Mouse (Mus musculus): Measurements from ENCODE around the gene Gm11563.

Gm11563 gene

DNA sequence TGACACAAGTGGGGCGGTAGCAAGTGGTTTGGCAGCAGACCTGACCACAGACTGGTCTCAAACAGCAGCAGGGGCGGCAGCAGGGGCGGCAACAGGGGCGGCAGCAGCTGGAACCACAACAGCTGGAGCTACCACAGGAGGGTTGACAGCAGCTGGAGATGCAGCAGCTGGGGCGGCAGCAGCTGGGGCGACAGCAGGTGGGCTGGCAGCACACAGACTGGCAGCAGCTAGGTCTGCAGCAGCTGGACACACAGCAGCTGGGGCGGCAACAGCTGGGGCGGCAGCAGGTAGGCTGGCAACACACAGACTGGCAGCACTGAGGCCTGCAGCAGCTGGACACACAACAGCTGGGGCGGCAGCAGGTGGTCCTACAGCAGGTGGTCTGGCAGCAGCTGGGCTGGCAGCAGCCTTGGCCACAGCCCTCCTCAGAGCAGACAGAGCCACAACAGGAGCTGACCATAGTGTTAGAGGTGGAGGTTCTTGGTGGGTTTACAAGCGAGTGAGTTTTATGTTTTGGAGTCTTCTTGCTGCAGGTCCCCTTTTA, at the start of gene Gm11563:
Gene Gm11563, minus strand, starts transcription at position 494 of the 544 bp plus-strand sequence.
- 74% methylated on average over 10 of the region's 10 CpGs for WGBS

DNA sequence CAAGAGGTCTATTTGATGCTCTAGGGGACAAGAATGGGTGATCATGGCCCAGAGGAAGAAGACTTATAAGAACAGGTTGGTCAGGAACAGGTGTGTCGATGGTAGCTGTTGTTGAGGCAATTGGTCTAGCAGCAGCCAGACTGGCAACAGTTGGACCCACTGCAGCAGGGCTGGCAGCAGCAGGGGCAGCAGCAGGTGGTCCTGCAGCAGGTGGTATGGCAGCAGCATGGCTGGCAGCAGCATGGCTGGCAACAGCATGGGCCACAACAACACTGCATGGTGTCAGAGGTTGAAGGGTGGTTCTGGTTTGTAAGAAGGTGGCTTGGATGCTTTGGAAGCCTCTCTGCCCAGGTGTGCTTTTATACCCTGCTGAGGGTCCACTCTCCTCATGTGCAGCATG, 31.7 kb upstream of the Gm11563 start, which contains the start of gene Gm14190:
Gene Gm14190, minus strand, starts transcription at position 278 of the 400 bp plus-strand sequence.
- WGBS, result 90% methylated on average over 1 of the region's 1 CpGs

DNA sequence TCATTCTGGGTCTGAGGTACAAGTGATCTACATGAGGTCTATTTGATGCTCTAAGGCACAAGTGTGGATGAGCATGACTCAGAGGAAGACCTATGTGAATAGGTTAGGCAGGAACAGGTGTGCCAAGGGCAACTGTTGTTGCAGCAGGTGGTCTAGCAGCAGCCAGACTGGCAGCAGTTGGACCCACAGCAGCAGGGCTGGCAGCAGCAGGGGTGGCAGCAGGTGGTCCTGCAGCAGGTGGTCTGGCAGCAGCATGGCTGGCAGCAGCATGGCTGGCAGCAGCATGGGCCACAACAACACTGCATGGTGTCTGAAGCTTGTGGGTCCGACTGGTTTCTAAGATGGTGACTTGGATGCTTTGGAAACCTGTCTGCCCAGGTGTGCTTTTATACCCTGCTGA, 26.5 kb upstream of the Gm11563 start:
- WGBS, result 89% methylated on average over 1 of the region's 1 CpGs

DNA sequence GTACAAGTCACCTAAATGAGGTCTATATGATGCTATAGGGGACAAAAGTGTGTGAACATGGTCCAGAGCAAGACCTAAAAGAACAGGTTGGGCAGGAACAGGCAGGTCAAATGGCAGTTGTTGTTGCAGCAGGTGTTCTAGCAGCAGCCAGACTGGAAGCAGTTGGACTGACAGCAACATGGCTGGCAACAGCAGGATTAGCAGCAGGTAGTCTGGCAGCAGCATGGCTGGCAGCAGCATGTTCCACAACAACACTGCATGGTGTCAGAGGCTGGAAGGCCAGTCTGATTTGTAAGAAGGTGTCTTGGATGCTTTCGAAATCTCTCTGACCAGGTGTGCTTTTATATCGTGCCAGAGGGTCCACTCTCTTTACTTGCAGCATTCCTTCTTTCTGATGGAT, 24.7 kb upstream of the Gm11563 start:
- 87% methylated on average over 2 of the region's 2 CpGs for WGBS

DNA sequence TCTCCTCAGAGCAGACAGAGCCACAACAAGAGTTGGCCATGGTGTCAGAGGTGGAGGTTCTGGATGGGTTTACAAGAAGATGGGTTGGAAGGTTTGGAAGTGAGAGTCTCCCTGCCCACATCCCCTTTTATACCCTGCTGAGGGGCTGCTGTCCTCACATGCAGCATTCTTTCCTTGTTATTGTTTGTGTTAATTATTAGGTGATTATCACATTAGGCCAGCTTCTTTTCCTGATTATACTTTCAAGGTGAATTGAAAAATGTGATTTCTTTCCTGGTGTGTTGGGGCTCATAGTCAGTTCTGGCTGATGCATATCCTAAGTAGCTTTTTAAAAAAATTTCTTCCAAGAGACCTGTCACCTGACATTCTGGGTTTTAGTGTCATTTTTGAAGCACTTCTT, 7.1 kb upstream of the Gm11563 start, which contains the start of gene Krtap4-6:
Gene Krtap4-6, minus strand, starts transcription at position 101 of the 400 bp plus-strand sequence.

DNA sequence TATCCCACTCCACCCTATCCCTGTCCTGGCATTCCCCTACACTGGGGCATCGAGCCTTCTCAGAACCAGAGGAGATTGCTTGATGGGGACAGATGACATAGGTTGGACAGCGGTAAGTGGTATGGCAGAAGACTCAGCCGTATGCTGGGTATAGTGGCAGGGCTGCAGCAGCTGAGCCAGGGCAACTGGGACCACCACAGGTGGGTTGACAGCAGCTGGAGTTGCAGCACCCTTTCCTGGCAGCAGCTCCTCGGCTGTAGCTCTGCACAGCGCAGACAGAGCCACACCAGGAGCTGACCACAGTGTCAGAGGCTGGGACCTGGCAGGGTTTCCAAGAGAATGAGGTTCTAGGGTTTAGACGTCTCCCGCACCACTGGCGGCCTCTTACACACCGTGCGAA, 4.0 kb upstream of the Gm11563 start:
- WGBS, result 90% methylated on average over 10 of the region's 10 CpGs

DNA sequence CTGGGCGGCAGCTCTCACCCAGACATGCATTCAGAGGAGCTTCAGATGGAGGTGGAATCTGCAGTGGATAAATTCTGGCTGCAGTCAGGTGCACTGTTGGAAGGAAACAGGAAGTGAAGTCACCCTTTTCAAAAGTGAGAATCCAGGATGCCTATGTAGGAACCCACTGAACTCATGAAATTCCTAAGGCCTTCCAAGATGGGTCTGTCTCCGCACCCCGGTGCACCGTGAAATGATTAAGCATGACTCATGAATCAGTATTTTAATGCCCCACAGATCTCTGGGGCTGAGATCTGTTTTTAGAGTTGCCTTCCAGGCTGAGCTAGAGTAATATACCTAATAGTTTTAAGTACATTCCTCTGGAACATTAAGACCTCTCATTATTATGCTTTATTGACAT, 496 bp upstream of the Gm11563 start:
- WGBS, result 84% methylated on average over 4 of the region's 4 CpGs

DNA sequence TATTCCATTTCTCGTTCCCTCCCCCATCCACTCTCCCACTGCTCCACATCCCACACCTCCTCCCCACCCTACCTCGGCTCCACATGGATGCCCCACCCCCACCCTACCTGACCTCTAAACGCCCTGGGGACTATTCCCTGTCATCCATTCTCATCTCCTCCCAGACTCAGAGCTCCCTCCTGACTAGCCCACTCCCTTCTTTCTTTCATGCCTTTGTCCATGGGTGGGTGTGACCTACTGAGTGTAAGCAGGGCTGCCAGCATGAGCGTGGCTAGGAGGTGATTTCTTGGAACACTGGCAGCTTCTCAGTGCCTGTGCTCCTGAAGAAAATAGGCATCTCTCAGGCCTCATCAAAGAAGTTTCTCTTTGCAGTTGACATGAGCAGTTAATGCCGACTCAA, 1.7 kb downstream of the Gm11563 start:
- 45% methylated on average over 5 of the region's 5 CpGs for WGBS

DNA sequence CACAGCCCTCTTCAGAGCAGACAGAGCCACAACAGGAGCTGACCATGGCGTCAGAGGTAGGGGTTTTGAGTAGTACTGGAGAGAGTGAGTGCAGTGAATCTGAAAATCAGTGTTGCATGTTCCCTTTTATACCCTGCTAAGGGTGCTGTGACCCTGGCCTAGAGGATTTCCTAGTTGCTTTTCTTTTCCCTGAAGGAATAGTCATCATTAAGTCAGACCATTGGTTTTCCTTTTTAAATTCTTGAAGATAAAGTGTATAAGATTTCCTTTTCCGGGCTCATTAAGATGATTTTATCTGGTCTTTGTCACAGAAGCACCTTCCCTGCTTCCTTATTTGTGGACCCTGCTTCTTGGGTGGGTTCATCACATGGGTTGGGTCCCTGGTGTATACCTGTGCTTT, 8.6 kb downstream of the Gm11563 start, which contains the start of gene Gm11555:
Gene Gm11555, minus strand, starts transcription at position 101 of the 400 bp plus-strand sequence.
- 76% methylated on average over 2 of the region's 2 CpGs for WGBS

DNA sequence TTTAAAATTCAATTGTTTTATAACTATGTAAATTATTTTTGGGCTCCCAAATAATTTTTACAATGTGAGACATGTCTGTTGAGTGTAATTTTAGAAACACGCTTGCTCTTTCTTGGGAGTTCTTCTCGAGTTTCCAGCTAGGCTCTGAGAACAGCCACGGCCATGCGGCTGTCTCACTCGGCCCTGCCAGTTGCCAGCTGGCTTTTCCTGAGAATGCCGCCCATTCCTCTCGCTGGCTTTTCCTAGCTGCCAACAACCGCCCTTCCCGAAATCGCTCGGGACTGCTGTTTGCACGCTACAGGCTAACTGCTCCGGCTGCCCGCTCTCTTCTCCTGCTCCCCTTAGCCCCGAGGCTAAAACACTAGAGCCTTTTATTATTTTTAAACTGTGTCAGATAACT, 12.3 kb downstream of the Gm11563 start:
- WGBS, result 54% methylated on average over 15 of the region's 15 CpGs

DNA sequence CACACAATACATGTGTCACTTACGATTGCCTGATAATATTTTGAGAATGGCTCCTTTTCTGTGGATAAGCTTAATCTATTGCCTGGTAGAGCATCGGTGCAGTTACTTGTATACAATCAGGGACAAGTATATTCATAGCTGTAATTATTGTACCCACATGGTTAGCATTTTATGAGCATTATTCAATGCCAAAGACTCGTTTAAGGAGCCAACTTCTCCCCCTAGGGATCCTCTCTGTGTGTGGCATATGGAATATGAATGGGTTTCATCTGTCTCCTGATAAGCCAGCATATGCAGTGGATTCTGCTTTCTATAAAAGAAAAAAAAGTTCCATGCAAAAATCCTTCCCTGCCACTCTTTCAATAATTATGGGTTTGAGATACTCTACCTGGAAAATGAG, 14.4 kb downstream of the Gm11563 start:
- WGBS, result 32% methylated on average over 3 of the region's 3 CpGs

DNA sequence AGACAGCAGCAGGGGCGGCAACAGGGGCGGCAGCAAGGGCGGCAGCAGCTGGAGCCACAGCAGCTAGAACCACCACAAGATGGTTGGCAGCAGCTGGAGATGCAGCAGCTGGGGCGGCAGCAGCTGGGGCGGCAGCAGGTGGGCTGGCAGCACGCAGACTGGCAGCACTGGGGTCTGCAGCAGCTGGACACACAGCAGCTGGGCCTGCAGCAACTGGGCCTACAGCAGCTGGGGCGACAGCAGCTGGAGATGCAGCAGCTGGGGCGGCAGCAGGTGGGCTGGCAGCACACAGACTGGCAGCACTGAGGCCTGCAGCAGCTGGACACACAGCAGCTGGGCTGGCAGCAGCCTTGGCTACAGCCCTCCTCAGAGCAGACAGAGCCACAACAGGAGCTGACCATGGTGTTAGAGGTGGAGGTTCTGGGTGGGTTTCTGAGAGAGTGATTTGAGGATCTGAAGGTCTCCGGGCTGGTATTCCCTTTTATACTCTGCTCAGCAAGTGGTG, 15.1 kb downstream of the Gm11563 start, which contains the start of gene Krtap4-7:
Gene Krtap4-7, minus strand, starts transcription at position 455 of the 505 bp plus-strand sequence.
- 79% methylated on average over 9 of the region's 9 CpGs for WGBS

DNA sequence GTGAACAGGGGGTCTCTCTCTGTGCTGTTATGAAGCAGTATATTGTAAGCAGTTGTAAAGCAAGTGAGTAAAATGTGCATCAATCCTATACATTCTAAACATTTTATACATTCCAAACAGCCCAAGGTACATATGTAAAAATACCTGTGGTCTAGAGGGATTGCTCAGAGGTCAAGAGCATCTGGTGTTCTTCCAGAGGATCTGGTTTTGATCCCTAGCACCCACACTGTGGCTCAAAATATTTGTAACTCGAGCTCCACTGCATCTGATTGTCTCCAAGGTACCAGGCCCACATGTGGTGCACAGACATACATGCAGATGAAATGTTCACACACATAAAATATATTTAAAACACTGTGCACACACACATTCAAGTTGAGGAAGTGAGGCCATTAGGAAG, 17.8 kb downstream of the Gm11563 start:
- 51% methylated on average over 1 of the region's 1 CpGs for WGBS

DNA sequence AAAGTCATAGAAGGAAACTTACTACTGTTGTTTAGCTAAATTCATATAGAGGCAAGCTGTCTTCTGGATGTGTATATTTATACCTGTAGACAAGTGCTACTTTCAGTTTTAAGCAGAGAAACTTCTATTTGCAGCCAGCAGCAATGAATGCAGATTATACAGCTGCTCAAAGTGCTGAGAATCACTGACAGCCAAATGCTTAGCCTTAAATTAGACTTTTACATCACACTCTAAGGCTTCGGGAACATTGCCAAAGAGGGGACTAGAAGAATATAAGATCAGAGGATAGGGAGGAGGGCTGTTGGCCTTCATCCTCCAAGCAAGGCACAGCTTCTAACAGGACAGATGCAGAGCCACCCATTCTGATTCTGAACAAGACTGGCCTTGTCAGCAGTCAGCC, 21.7 kb downstream of the Gm11563 start:
- WGBS, result 29% methylated on average over 1 of the region's 1 CpGs

DNA sequence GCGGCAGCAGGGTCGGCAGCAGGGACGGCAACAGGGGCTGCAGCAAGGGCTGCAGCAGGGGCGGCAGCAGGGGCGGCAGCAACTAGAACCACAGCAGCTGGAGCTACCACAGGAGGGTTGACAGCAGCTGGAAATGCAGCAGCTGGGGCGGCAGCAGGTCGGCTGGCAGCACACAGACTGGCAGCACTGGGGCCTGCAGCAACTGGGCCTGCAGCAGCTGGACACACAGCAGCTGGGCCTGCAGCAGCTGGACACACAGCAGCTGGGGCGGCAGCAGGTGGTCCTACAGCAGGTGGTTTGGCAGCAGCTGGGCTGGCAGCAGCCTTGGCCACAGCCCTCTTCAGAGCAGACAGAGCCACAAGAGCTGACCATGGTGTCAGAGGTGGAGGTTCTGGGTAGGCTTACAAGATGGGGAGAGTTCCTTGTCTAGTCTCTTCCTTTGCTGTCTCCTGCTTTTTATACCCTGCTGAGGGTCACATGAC, 24.1 kb downstream of the Gm11563 start, which contains the start of gene Krtap4-2:
Gene Krtap4-2, minus strand, starts transcription at position 432 of the 482 bp plus-strand sequence.
- WGBS, result 48% methylated on average over 8 of the region's 8 CpGs

DNA sequence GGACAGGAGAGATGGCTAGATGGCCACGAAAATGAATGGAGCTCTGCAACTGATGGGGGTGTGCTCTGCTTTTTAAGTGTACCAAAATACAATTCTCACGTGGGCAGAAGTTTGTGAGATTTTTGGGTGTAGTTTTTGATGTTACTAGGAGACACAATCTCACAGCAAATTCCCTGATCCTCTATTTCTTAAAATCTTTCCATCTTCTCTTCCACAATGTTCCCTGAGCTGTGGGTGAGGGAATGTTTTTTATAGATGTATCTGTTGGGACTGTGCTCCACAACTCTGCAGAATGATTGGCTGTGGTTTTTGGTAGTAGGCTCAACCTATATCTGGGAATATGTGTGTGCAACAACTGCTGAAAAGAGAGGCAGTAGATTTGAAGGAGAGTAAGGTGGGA, 25.5 kb downstream of the Gm11563 start:
- 50% methylated on average over 2 of the region's 2 CpGs for WGBS

DNA sequence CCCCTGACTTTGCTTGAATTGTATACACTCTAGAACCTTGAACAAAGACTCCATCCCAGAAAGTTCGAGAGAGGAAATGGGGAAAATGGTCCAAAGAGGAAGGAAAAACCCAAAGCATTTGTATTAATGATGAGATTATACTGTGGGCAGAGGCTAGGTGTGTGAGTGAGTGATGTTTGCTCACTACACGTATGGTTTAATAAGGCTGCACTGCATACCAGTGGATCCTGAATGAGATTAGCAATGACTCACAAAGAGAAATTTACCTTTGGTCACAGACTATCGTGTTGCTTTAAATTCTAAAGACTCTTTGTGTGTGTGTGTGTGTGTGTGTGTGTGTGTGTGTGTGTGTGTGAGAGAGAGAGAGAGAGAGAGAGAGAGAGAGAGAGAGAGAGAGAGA, 27.9 kb downstream of the Gm11563 start:
- 77% methylated on average over 3 of the region's 3 CpGs for WGBS

DNA sequence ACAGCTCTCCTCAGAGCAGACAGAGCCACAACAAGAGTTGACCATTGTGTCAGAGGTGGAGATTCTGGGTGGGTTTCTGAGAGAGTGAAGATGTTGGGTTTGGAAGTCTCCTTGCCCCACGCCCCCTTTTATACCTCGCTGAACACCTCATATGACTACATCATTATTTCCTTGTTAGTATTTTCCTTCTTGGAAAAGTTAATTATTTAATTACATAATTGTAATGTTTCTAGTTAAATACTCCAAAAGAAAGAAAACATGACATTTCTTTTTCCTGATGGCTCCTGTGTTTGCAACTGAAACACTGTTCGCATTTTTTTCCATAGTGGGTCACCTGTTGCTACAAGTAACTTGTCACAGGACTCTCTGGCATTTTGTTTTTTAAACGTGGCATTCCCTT, 30.6 kb downstream of the Gm11563 start, which contains the start of gene Krtap4-1:
Gene Krtap4-1, minus strand, starts transcription at position 101 of the 400 bp plus-strand sequence.
- WGBS, result 84% methylated on average over 4 of the region's 4 CpGs

DNA sequence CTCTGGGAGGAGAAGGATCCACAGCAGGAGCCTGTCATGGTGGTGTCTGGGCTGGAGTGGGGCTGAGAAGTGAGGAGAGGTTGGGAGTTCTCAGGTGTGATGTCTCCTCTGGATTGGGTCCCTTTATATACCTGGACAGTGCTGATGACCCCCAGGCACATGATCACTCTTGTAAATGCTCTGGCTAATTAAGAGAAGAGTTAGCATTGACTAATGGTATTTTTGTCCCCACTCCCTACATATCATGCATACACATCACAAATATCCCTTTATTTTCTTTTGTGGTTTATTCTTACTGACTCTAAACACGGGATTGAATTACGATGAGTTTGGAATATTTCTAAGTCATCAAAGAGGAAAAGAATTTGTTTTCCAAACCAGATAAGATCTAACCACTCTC, 38.4 kb downstream of the Gm11563 start, which contains the start of gene Gm11562:
Gene Gm11562, minus strand, starts transcription at position 101 of the 400 bp plus-strand sequence.
- 87% methylated on average over 2 of the region's 2 CpGs for WGBS

DNA sequence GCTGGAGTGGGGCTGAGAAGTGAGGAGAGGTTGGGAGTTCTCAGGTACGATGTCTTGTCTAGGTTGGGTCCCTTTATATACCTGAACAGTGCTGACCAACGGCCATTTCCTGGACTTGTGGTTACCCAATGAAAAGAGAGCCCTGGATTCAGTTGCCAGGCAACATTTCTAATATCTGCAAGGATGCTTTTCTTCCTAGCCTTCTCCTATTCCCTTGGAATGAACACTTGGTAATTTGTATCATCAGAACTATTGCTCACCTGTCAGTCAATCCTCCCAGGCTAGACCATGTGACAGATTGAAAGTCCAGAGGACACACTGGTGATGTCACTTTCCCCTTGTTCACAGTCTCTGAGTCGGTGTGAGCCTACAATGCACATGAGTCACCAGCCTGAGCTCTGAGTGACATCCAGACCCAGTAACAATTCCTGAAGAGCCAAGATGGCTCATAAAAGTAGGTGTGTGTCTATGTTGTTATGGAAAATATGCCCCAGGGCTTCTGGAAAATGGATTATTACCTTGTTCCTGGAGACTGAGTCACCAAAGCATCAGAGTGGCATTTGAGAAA, 43.9 kb downstream of the Gm11563 start, which contains the start of gene Krtap2-4:
Gene Krtap2-4, minus strand, starts transcription at position 51 of the 568 bp plus-strand sequence.
- WGBS, result 57% methylated on average over 3 of the region's 3 CpGs

DNA sequence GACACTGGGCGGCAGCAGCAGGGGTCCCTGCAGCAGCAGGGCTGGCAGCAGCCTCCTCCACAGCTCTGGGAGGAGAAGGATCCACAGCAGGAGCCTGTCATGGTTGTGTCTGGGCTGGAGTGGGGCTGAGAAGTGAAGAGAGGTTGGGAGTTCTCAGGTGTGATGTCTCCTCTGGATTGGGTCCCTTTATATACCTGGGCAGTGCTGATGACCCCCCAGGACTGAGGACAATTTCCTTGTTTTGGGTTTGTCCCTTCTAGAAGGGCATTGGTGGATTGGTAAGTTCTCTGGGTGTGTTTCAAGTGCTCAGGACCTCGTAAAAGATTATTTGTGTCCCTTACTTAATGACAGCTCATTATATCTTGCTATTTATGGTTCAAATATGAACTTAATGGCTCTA, 48.7 kb downstream of the Gm11563 start, which contains the start of gene Gm11937:
Gene Gm11937, minus strand, starts transcription at position 101 of the 400 bp plus-strand sequence.
- WGBS, result 62% methylated on average over 1 of the region's 2 CpGs

DNA sequence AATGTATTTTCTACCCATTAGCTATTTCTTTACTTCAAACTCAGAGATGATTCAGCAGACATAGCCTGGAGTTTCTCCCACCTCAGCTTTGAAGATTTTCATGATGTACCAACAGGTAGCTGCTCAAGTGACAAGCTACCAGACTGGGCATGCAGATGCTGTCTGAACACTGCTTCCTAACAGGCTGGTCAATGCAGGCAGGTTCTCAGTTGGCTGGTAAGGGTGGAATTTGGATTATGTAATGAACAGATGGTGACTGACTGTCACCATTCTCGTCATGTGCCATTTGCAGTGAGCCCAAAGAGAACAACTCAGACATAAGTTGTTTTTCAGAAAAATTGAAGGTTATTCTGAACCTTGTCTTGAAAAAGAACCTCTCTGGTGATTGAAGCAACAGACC, 49.6 kb downstream of the Gm11563 start:
- WGBS, result 40% methylated on average over 1 of the region's 1 CpGs

Measured in cerebral cortex, adult 2 months (tissue).